Mouse (Mus musculus) neural tube, embryonic 11.5 days (tissue): Measurements from ENCODE around the gene Agbl4. TPM values are rescaled to one million over a fixed set of nuclear protein-coding genes. Genes with fewer than 3 reads are reported as not detected.

ENCODE experiments used
- ATAC-seq: fragments of 200-750 bp; cut with Nextera tagmentation; 2 replicates; pipeline ENCODE4 v1.8.0; 2017; ENCODE audit warnings: moderate number of reproducible peaks, mild to moderate bottlenecking, moderate TSS enrichment, moderate library complexity; ENCODE audit not compliant: insufficient read depth, low FRiP score, low TSS enrichment
- DNase-seq: peaks from one replicate; pipeline ENCODE4 v3.0.0-alpha.2; 2015; ENCODE audit warnings: low spot score
- H3K27ac ChIP-seq: fragments of 300-500 bp; sonication (generic); 2 replicates; pipeline ENCODE4 v1.5.1; 2014; ENCODE audit warnings: low read depth, mild to moderate bottlenecking, low read length
- H3K27me3 ChIP-seq: fragments of 300-500 bp; sonication (generic); 2 replicates; pipeline ENCODE4 v1.6.1; 2014; ENCODE audit warnings: mild to moderate bottlenecking, low read length, mixed read lengths; ENCODE audit not compliant: control insufficient read depth, insufficient read depth
- H3K36me3 ChIP-seq: fragments of 300-500 bp; sonication (generic); 2 replicates; pipeline ENCODE4 v1.6.1; 2014; ENCODE audit warnings: mild to moderate bottlenecking, low read length, moderate library complexity, mixed read lengths; ENCODE audit not compliant: control insufficient read depth, insufficient read depth
- H3K4me1 ChIP-seq: fragments of 300-500 bp; sonication (generic); 2 replicates; pipeline ENCODE4 v1.6.1; 2014; ENCODE audit warnings: low read length, mixed read lengths; ENCODE audit not compliant: control insufficient read depth, insufficient read depth
- H3K4me2 ChIP-seq: fragments of 300-500 bp; sonication (generic); 2 replicates; pipeline ENCODE4 v1.6.1; 2014; ENCODE audit warnings: low read depth, mild to moderate bottlenecking, moderate library complexity
- H3K4me3 ChIP-seq: fragments of 300-500 bp; sonication (generic); 2 replicates; pipeline ENCODE4 v1.5.1; 2014; ENCODE audit warnings: low read depth, low read length
- H3K9ac ChIP-seq: fragments of 300-500 bp; sonication (generic); 2 replicates; pipeline ENCODE4 v1.6.1; 2014; ENCODE audit warnings: mild to moderate bottlenecking, low read length
- H3K9me3 ChIP-seq: fragments of 300-500 bp; sonication (generic); 2 replicates; pipeline ENCODE4 v1.6.1; 2016; ENCODE audit warnings: low read length; ENCODE audit not compliant: control insufficient read depth
- WGBS: fragments of 180-500 bp; shearing (Covaris S2); extraction: QIAGEN DNeasy Blood & Tissue Kit; methylation state at CpG from one replicate; pipeline ENCODE4 v1.1.7; 2014; 5-methylcytosine and 5-hydroxymethylcytosine counted together
- polyA plus RNA-seq: library from polyadenylated mRNA; unstranded; fragments of >200 nt; fragmentation: Nextera tagmentation; extraction: Ambion mirVana; gene quantifications from 2 replicates; pipeline ENCODE4 v1.2.1, GENCODE M21; 2014

Gene Agbl4
- polyA plus RNA-seq, 1 experiment from 2014 or later: 1.1 TPM

DNA sequence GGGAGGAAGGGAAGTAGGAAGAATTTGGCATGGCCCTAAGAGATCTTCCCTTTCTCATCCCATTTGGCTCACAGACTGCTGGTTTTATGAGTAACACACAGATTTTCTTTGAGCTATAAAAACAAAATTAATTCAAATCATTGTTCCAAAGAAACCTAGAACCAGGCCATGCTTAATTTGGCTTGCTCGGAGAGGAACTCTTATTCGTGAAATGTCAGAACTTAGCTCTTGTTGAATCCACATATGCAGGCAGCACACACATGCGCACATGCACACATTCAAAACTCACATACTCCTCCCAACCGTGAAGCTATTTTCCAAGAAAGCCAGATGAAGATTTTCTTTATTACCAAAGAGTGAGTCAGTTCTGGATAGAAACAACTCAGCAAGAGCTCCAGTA lies 621.9 kb downstream of the Agbl4 start:
- Histone ChIP-seq H3K4me3 (no peak overlapping the region), H3K27ac (no peak overlapping the region), H3K9ac (no peak overlapping the region), H3K27me3 (no peaks in the 10 kb centered on the region), H3K4me2 (no peak overlapping the region), H3K4me1 (no peaks in the 10 kb centered on the region), H3K9me3 (no peaks in the 10 kb centered on the region), H3K36me3 (no peaks in the 10 kb centered on the region)
- no peak for DNase-seq
- WGBS: 97% methylated on average over 4 of the region's 4 CpGs
- ATAC-seq: no peak

DNA sequence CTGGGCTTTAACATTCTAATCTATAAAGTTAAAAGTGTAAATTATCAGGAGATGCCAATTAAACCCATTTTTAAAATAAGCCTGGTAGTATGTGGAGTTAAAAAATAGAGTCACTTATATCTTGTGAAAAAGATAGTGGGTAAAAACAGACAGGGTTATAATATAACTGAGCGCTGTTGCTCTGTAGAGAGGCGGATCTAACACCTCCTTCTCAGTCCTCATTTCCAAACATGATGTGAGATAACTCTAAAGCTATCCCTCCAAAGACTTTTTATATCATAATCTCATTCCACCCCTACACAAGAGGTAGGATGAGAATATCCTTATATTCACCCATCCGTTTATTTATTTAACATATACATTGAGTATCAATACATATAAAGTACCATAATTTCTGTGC lies 669.9 kb downstream of the Agbl4 start:
- H3K4me2 ChIP-seq: no peak overlapping the region
- ATAC-seq (no peak), DNase-seq (no peak)
- no peak overlapping the region for H3K27ac ChIP-seq
- no peaks in the 10 kb centered on the region for H3K4me1 ChIP-seq
- no peaks in the 10 kb centered on the region for H3K27me3 ChIP-seq
- 92% methylated on average over 3 of the region's 3 CpGs for WGBS
- H3K36me3 ChIP-seq: no peaks in the 10 kb centered on the region
- H3K9me3 ChIP-seq: no peaks in the 10 kb centered on the region
- H3K9ac ChIP-seq: no peak overlapping the region
- H3K4me3 ChIP-seq: no peak overlapping the region

DNA sequence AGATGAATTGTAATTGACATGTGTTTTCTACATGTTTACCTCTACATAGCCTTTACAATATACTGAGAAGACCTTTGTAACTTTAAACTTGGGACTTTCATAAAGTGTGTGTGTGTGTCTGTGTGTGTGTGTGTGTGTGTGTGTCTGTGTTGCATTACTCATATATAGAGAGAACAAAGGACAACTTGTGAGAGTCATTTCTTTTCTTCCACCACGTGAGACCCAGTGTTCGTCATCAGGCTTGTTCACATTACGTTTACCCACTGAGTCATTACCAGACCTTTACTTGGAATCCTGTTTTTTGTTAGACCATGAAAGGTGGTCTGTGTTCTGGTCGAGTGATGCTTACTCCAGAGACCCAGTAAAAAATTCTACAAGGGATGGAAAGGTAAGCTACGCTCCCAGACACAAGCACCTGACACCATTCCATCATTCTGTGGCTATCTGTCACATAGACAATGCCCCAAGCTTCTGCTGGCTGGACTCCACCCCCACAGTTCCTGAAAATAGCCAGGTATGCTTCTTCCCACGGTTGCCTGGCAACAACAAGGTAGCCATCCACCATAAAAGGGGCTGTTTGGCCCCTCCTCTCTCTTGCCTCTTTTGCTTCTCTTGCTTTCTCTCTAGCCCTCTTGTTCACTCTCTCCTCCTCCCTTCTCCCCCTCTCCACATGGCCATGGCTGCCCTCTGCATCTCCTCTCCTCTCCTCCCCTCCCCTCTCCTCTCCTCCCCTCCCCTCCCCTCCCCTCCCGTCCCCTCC lies 676.5 kb downstream of the Agbl4 start:
- ATAC-seq: no peak
- WGBS: 65% methylated on average over 6 of the region's 7 CpGs
- Histone ChIP-seq H3K36me3 (no peaks in the 10 kb centered on the region), H3K4me3 (no peak overlapping the region), H3K4me2 (no peak overlapping the region), H3K27ac (no peak overlapping the region), H3K4me1 (no peaks in the 10 kb centered on the region), H3K27me3 (no peaks in the 10 kb centered on the region), H3K9me3 (no peaks in the 10 kb centered on the region), H3K9ac (no peak overlapping the region)
- no peak for DNase-seq

DNA sequence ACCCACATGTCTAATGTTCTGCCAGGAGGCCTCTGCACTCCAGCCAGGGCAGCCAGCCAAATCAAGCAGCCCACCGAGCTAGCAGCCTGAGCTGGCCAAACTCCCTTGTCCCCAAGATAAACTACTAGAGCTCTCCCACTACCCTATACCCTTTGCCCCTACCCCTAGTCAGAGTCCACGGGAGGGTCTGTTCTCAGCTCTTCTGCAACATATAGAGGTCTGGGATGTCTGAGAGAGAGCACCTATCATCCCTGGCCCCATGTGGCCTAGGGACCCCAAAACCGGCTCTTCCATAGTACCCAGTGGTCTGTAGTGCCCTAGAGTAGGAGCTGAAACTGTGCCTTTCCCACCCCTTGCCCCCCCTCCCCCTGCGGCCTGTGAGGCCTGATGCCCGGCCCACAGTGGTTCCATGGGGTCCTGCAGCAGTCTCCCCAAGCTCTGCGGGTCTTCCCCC lies 677.3 kb downstream of the Agbl4 start:
- no peaks in the 10 kb centered on the region for H3K27me3 ChIP-seq
- H3K4me2 ChIP-seq: no peak overlapping the region
- no peaks in the 10 kb centered on the region for H3K9me3 ChIP-seq
- H3K9ac ChIP-seq: no peak overlapping the region
- no peak overlapping the region for H3K4me3 ChIP-seq
- H3K36me3 ChIP-seq: no peaks in the 10 kb centered on the region
- DNase-seq (no peak), ATAC-seq (no peak)
- H3K4me1 ChIP-seq: no peaks in the 10 kb centered on the region
- no peak overlapping the region for H3K27ac ChIP-seq
- 81% methylated on average over 6 of the region's 6 CpGs for WGBS

DNA sequence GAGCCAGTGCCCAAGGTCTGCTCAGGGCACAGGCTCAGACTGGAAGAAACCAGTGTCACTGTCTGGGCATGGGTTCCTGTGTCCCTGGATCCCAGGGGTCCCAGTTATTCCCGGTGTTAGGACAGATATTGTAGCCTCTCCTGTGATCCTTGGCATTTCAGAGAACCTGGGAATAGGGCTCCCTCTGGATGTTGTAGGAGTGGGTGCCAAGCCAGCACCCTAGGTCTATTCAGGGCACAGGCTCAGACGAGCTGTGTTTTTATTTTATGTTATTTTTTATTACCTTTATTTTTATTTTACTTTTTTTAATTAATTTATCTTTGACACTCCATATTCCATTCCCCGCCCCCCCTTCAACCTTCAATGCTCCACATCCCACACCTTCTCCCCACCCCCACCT lies 680.3 kb downstream of the Agbl4 start:
- Histone ChIP-seq H3K27ac (no peak overlapping the region), H3K4me3 (no peak overlapping the region), H3K36me3 (no peaks in the 10 kb centered on the region), H3K4me1 (no peaks in the 10 kb centered on the region), H3K27me3 (no peaks in the 10 kb centered on the region), H3K9me3 (no peaks in the 10 kb centered on the region), H3K9ac (no peak overlapping the region), H3K4me2 (no peak overlapping the region)
- DNase-seq: no peak
- WGBS: 84% methylated on average over 3 of the region's 3 CpGs
- ATAC-seq: no peak

DNA sequence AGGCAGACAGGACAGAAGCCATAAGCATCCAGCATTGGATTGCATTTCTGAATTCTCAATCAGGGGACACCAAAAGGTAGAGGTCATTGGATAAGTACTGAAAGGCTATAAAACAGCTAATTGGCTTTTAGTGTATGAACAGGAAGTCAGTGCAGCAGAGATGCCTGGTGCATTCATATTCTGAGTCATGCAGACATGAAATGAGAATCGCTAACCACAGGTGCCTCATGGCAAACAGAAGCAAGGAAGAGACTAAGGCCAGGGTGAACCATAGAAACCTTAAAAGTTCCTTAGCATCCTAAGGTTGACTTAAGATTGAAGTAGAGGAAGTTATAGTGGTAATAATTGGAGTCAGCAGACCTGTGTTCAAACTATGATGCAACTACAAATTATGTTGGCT lies 687.9 kb downstream of the Agbl4 start:
- no peak overlapping the region for H3K27ac ChIP-seq
- no peak overlapping the region for H3K9ac ChIP-seq
- no peaks in the 10 kb centered on the region for H3K36me3 ChIP-seq
- DNase-seq: no peak
- ATAC-seq: no peak
- H3K4me1 ChIP-seq: no peaks in the 10 kb centered on the region
- 89% methylated on average over 1 of the region's 1 CpGs for WGBS
- H3K27me3 ChIP-seq: no peaks in the 10 kb centered on the region
- no peak overlapping the region for H3K4me3 ChIP-seq
- H3K9me3 ChIP-seq: no peaks in the 10 kb centered on the region
- H3K4me2 ChIP-seq: no peak overlapping the region

DNA sequence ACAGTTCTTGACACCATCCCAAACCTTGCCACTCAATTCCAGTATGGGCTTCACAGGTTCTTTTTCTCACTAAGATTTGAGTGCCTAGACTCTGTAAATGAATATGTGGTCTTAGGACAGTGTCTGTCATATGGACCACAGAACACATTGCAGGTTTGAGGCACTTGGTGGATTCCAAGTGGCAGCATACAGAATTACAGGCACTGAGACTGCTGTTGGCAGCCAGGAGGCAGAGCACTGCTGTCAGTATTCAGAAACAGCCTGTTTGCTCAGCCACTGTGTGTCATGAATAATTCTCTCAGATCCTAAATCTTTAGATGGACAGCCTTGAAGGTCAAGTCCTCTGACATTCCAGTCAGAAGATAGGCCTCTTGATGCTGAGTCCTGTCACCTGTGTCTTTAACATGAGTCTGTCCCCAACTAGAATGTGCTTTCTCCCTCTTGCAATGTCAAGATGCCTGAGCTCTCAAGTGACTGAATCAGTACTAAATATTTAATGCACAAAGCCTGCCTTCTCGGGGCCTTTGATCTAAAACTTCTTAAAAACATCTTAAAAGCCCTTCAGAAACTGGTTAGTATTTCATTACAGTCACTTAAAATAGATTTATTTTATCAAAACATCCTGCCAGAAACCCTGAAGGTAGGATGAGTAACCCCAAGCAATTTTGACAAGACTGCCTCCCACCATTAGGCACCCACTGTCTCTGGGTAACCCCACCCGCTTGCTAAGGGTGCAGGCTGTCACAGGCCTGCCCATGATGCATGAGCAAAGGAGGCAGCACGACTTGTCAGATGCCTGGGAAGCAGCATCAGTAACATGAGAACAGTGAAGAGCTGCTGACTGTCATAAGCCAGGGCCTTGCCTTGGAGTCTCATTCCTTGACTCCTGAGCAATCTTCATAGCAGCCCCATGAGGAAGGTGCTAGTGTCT lies 739.0 kb downstream of the Agbl4 start:
- Histone ChIP-seq H3K4me2 (no peak overlapping the region), H3K9me3 (no peaks in the 10 kb centered on the region), H3K36me3 (no peaks in the 10 kb centered on the region), H3K27ac (no peak overlapping the region), H3K4me3 (no peak overlapping the region), H3K27me3 (no peaks in the 10 kb centered on the region), H3K4me1 (no peaks in the 10 kb centered on the region), H3K9ac (no peak overlapping the region)
- ATAC-seq: no peak
- 57% methylated on average over 3 of the region's 3 CpGs for WGBS
- no peak for DNase-seq

DNA sequence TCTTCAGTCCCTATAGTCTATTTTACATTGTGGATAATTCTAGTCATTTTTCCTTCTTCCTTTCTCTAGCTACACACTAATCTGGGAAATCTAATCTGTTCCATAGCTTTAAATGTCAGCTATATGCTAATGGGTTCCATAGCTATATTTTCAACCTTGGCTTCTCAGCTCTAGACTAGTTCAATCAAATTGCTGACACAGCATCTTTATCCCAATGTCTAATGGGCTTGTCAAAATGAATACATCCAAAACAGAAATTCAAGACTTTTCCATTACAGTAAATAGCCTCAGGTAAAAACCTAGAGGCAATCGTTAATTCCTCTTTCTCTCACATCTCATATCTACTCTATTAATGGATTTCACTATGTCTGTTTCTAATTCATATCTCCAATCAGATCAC lies 750.3 kb downstream of the Agbl4 start:
- Histone ChIP-seq H3K4me2 (no peak overlapping the region), H3K9ac (no peak overlapping the region), H3K4me3 (no peak overlapping the region), H3K27me3 (no peaks in the 10 kb centered on the region), H3K36me3 (no peaks in the 10 kb centered on the region), H3K4me1 (no peaks in the 10 kb centered on the region), H3K9me3 (no peaks in the 10 kb centered on the region), H3K27ac (no peak overlapping the region)
- DNase-seq (no peak), ATAC-seq (no peak)
- 93% methylated on average over 1 of the region's 1 CpGs for WGBS
